Mouse (Mus musculus) hindbrain, embryonic 16.5 days (tissue): ENCODE measurements around the gene 1700007K13Rik. TPM values are rescaled to one million over a fixed set of nuclear protein-coding genes. Genes with fewer than 3 reads are reported as not detected.

Source experiments
- ATAC-seq: fragments of 200-750 bp; cut with Nextera tagmentation; 2 replicates; pipeline ENCODE4 v1.8.0; 2017; ENCODE audit warnings: moderate TSS enrichment, moderate library complexity
- H3K27ac ChIP-seq: fragments of 300-500 bp; sonication (generic); 2 replicates; pipeline ENCODE4 v1.5.1; 2014; ENCODE audit warnings: low read depth, mild to moderate bottlenecking, control low read depth, low read length, moderate library complexity
- H3K27me3 ChIP-seq: fragments of 300-500 bp; sonication (generic); replicated peaks from 2 replicates; pipeline ENCODE4 v1.6.1; 2014; ENCODE audit warnings: low read length; ENCODE audit not compliant: control insufficient read depth, insufficient read depth
- H3K36me3 ChIP-seq: fragments of 300-500 bp; sonication (generic); 2 replicates; pipeline ENCODE4 v1.6.1; 2014; ENCODE audit warnings: mild to moderate bottlenecking, low read length, moderate library complexity, mixed read lengths; ENCODE audit not compliant: control insufficient read depth, insufficient read depth
- H3K4me1 ChIP-seq: fragments of 300-500 bp; sonication (generic); 2 replicates; pipeline ENCODE4 v1.6.1; 2014; ENCODE audit warnings: low read depth, low read length; ENCODE audit not compliant: control insufficient read depth, insufficient read depth
- H3K4me2 ChIP-seq: fragments of 300-500 bp; sonication (generic); 2 replicates; pipeline ENCODE4 v1.6.1; 2014; ENCODE audit warnings: mild to moderate bottlenecking, low read length, control low read depth, moderate library complexity
- H3K4me3 ChIP-seq: fragments of 300-500 bp; sonication (generic); 2 replicates; pipeline ENCODE4 v1.5.1; 2014; ENCODE audit warnings: mild to moderate bottlenecking, low read length, control low read depth, moderate library complexity
- H3K9ac ChIP-seq: fragments of 300-500 bp; sonication (generic); 2 replicates; pipeline ENCODE4 v1.6.1; 2014; ENCODE audit warnings: low read depth, mild to moderate bottlenecking, control low read depth, low read length, moderate library complexity
- H3K9me3 ChIP-seq: fragments of 300-500 bp; sonication (generic); 2 replicates; pipeline ENCODE4 v1.6.1; 2014; ENCODE audit warnings: mild to moderate bottlenecking, low read length, moderate library complexity; ENCODE audit not compliant: control insufficient read depth
- WGBS: fragments of 180-500 bp; shearing (Covaris S2); extraction: QIAGEN DNeasy Blood & Tissue Kit; methylation state at CpG from one replicate; pipeline ENCODE4 v1.1.7; 2014; 5-methylcytosine and 5-hydroxymethylcytosine counted together
- polyA plus RNA-seq: library from polyadenylated mRNA; unstranded; fragments of >200 nt; fragmentation: Nextera tagmentation; extraction: Ambion mirVana; gene quantifications from 2 replicates; pipeline ENCODE4 v1.2.1, GENCODE M21; 2015

The 1700007K13Rik gene
- polyA plus RNA-seq, 1 experiment from 2014 or later = 3.0 TPM

- no peaks in the 10 kb centered on the region for H3K9me3 ChIP-seq
- H3K4me3 ChIP-seq = no peak overlapping the region
- WGBS = 13% methylated on average over 1 of the region's 1 CpGs
- no peaks in the 10 kb centered on the region for H3K36me3 ChIP-seq
- H3K4me1 ChIP-seq = no peaks in the 10 kb centered on the region
- no peak overlapping the region for H3K4me2 ChIP-seq
- ATAC-seq = no peak
- no peak overlapping the region for H3K27ac ChIP-seq
- no peaks in the 10 kb centered on the region for H3K27me3 ChIP-seq
- H3K9ac ChIP-seq = no peak overlapping the region
Measured at GRCm38 (mm10) chr2:28432811-28433210, 33.3 kb downstream of the 1700007K13Rik start.

- Histone ChIP-seq H3K4me2 (no peak overlapping the region), H3K4me3 (no peak overlapping the region), H3K27me3 (no peaks in the 10 kb centered on the region), H3K36me3 (no peaks in the 10 kb centered on the region), H3K4me1 (no peaks in the 10 kb centered on the region), H3K9ac (no peak overlapping the region), H3K9me3 (no peaks in the 10 kb centered on the region), H3K27ac (no peak overlapping the region)
- 74% methylated on average over 6 of the region's 6 CpGs for WGBS
- no peak for ATAC-seq
Measured at GRCm38 (mm10) chr2:28430846-28431245, 35.3 kb downstream of the 1700007K13Rik start.

GRCm38 (mm10) chr2:28427226-28427625 lies 38.9 kb downstream of the 1700007K13Rik start:
- H3K4me3 ChIP-seq = no peak overlapping the region
- no peak overlapping the region for H3K4me2 ChIP-seq
- H3K9ac ChIP-seq = no peak overlapping the region
- no peak overlapping the region for H3K27ac ChIP-seq
- no peaks in the 10 kb centered on the region for H3K9me3 ChIP-seq
- no peak for ATAC-seq
- no peaks in the 10 kb centered on the region for H3K36me3 ChIP-seq
- no peaks in the 10 kb centered on the region for H3K27me3 ChIP-seq
- WGBS = 84% methylated on average over 6 of the region's 6 CpGs
- no peaks in the 10 kb centered on the region for H3K4me1 ChIP-seq

GRCm38 (mm10) chr2:28423167-28423566 lies 43.0 kb downstream of the 1700007K13Rik start:
- no peaks in the 10 kb centered on the region for H3K9me3 ChIP-seq
- no peak overlapping the region for H3K4me2 ChIP-seq
- no peak overlapping the region for H3K4me3 ChIP-seq
- ATAC-seq = no peak
- no peaks in the 10 kb centered on the region for H3K4me1 ChIP-seq
- H3K27ac ChIP-seq = no peak overlapping the region
- no peak overlapping the region for H3K9ac ChIP-seq
- WGBS = 17% methylated on average over 3 of the region's 3 CpGs
- H3K27me3 ChIP-seq = no peaks in the 10 kb centered on the region
- no peaks in the 10 kb centered on the region for H3K36me3 ChIP-seq

- peaks cover 10% of the 10 kb centered on the region for H3K4me1 ChIP-seq
- H3K27ac ChIP-seq = no peak overlapping the region
- no peaks in the 10 kb centered on the region for H3K27me3 ChIP-seq
- H3K36me3 ChIP-seq = no peaks in the 10 kb centered on the region
- no peak overlapping the region for H3K4me3 ChIP-seq
- no peaks in the 10 kb centered on the region for H3K9me3 ChIP-seq
- 21% methylated on average over 4 of the region's 4 CpGs for WGBS
- H3K9ac ChIP-seq = no peak overlapping the region
- ATAC-seq = peak; percentile 41; the same call in 1 of the 2 replicates
- H3K4me2 ChIP-seq = no peak overlapping the region
Measured at GRCm38 (mm10) chr2:28419898-28420297, 46.2 kb downstream of the 1700007K13Rik start.

GRCm38 (mm10) chr2:28418034-28418433 lies 48.1 kb downstream of the 1700007K13Rik start:
- Histone ChIP-seq H3K27me3 (no peaks in the 10 kb centered on the region), H3K36me3 (no peaks in the 10 kb centered on the region), H3K4me1 (peaks cover 10% of the 10 kb centered on the region), H3K9me3 (no peaks in the 10 kb centered on the region), H3K27ac (no peak overlapping the region), H3K4me3 (no peak overlapping the region), H3K9ac (no peak overlapping the region), H3K4me2 (no peak overlapping the region)
- WGBS = 29% methylated on average over 2 of the region's 2 CpGs
- peak; percentile 41; the same call in 1 of the 2 replicates for ATAC-seq

- Histone ChIP-seq H3K9ac (no peak overlapping the region), H3K4me2 (no peak overlapping the region), H3K4me3 (no peak overlapping the region), H3K9me3 (no peaks in the 10 kb centered on the region), H3K27ac (no peak overlapping the region), H3K4me1 (peaks cover 10% of the 10 kb centered on the region), H3K27me3 (no peaks in the 10 kb centered on the region), H3K36me3 (no peaks in the 10 kb centered on the region)
- no peak for ATAC-seq
- WGBS = 92% methylated on average over 1 of the region's 1 CpGs
Measured at GRCm38 (mm10) chr2:28416511-28416910, 49.6 kb downstream of the 1700007K13Rik start.

- H3K9me3 ChIP-seq = no peaks in the 10 kb centered on the region
- no peaks in the 10 kb centered on the region for H3K27me3 ChIP-seq
- peak overlapping the region; percentile 31; the same call in 1 of the 2 replicates for H3K27ac ChIP-seq
- H3K9ac ChIP-seq = peak overlapping the region; percentile 25; the same call in 1 of the 2 replicates
- no peak overlapping the region for H3K4me3 ChIP-seq
- H3K36me3 ChIP-seq = no peaks in the 10 kb centered on the region
- peak overlapping the region; percentile 21; the same call in 1 of the 2 replicates for H3K4me2 ChIP-seq
- 35% methylated on average over 10 of the region's 10 CpGs for WGBS
- ATAC-seq = peak; percentile 57; the same call in 1 of the 2 replicates
- peaks cover 10% of the 10 kb centered on the region for H3K4me1 ChIP-seq
Measured at GRCm38 (mm10) chr2:28415387-28416024, 50.6 kb downstream of the 1700007K13Rik start.

GRCm38 (mm10) chr2:28414757-28415137 lies 51.4 kb downstream of the 1700007K13Rik start:
- Histone ChIP-seq H3K27me3 (no peaks in the 10 kb centered on the region), H3K4me1 (peaks cover 10% of the 10 kb centered on the region), H3K4me3 (no peak overlapping the region), H3K9me3 (no peaks in the 10 kb centered on the region), H3K27ac (no peak overlapping the region; the same call in 1 of the 2 replicates), H3K4me2 (no peak overlapping the region), H3K9ac (no peak overlapping the region), H3K36me3 (no peaks in the 10 kb centered on the region)
- 88% methylated on average over 5 of the region's 5 CpGs for WGBS
- ATAC-seq = no peak
